Mouse (Mus musculus): ENCODE results near the gene Smg6.

Smg6 gene

GRCm38 (mm10) chr11:75135358-75135757, 209.7 kb downstream of the Smg6 start:
- Histone ChIP-seq H3K4me1 (replicated peaks; ENCODE audit: low read depth, low read length) (peaks cover 35% of the 10 kb centered on the region), H3K36me3 (ENCODE audit: insufficient read depth, low read length) (peaks cover 28% of the 10 kb centered on the region), H3K27me3 (ENCODE audit: insufficient read depth, low read length) (no peaks in the 10 kb centered on the region), H3K4me3 (replicated peaks; ENCODE audit: low read length) (no peak overlapping the region), H3K9me3 (ENCODE audit: low read length) (no peaks in the 10 kb centered on the region)
- TF ChIP-seq NANOG (IDR thresholded peaks at IDR 0.05; ENCODE audit: borderline replicate concordance, low read length) (no peak), CTCF (conservative IDR thresholded peaks at IDR 0.05; ENCODE audit: low read length) (no peak), POU5F1 (IDR thresholded peaks at IDR 0.05; ENCODE audit: borderline replicate concordance, low read length) (no peak)

GRCm38 (mm10) chr11:75136666-75137398, 211.2 kb downstream of the Smg6 start:
- TF ChIP-seq CTCF (conservative IDR thresholded peaks at IDR 0.05; ENCODE audit: low read length) (no peak), POU5F1 (IDR thresholded peaks at IDR 0.05; ENCODE audit: borderline replicate concordance, low read length) (no peak), NANOG (IDR thresholded peaks at IDR 0.05; ENCODE audit: borderline replicate concordance, low read length) (no peak)
- Histone ChIP-seq H3K27me3 (ENCODE audit: insufficient read depth, low read length) (no peaks in the 10 kb centered on the region), H3K36me3 (ENCODE audit: insufficient read depth, low read length) (peaks cover 35% of the 10 kb centered on the region), H3K4me3 (replicated peaks; ENCODE audit: low read length) (no peak overlapping the region), H3K4me1 (replicated peaks; ENCODE audit: low read depth, low read length) (peaks cover 48% of the 10 kb centered on the region), H3K9me3 (ENCODE audit: low read length) (no peaks in the 10 kb centered on the region)

GRCm38 (mm10) chr11:75139122-75139963, 213.7 kb downstream of the Smg6 start:
- TF ChIP-seq CTCF (conservative IDR thresholded peaks at IDR 0.05; ENCODE audit: low read length) (no peak), NANOG (IDR thresholded peaks at IDR 0.05; ENCODE audit: borderline replicate concordance, low read length) (no peak), POU5F1 (IDR thresholded peaks at IDR 0.05; ENCODE audit: borderline replicate concordance, low read length) (no peak)
- Histone ChIP-seq H3K36me3 (ENCODE audit: insufficient read depth, low read length) (peaks cover 54% of the 10 kb centered on the region), H3K4me3 (replicated peaks; ENCODE audit: low read length) (no peak overlapping the region), H3K27me3 (ENCODE audit: insufficient read depth, low read length) (no peaks in the 10 kb centered on the region), H3K9me3 (ENCODE audit: low read length) (no peaks in the 10 kb centered on the region), H3K4me1 (replicated peaks; ENCODE audit: low read depth, low read length) (peaks cover 48% of the 10 kb centered on the region)

GRCm38 (mm10) chr11:75140431-75140830, 214.8 kb downstream of the Smg6 start:
- no peaks in the 10 kb centered on the region for H3K27me3 ChIP-seq (ENCODE audit: insufficient read depth, low read length)
- no peaks in the 10 kb centered on the region for H3K9me3 ChIP-seq (ENCODE audit: low read length)
- H3K4me1 ChIP-seq (replicated peaks; ENCODE audit: low read depth, low read length), result peaks cover 47% of the 10 kb centered on the region
- H3K4me3 ChIP-seq (replicated peaks; ENCODE audit: low read length), result no peak overlapping the region
- H3K36me3 ChIP-seq (ENCODE audit: insufficient read depth, low read length), result peaks cover 60% of the 10 kb centered on the region
- TF ChIP-seq CTCF (conservative IDR thresholded peaks at IDR 0.05; ENCODE audit: low read length) (no peak), NANOG (IDR thresholded peaks at IDR 0.05; ENCODE audit: borderline replicate concordance, low read length) (no peak), POU5F1 (IDR thresholded peaks at IDR 0.05; ENCODE audit: borderline replicate concordance, low read length) (no peak)

- TF ChIP-seq CTCF (conservative IDR thresholded peaks at IDR 0.05; ENCODE audit: low read length) (no peak), POU5F1 (IDR thresholded peaks at IDR 0.05; ENCODE audit: borderline replicate concordance, low read length) (no peak), NANOG (IDR thresholded peaks at IDR 0.05; ENCODE audit: borderline replicate concordance, low read length) (no peak)
- H3K27me3 ChIP-seq (ENCODE audit: insufficient read depth, low read length), result no peaks in the 10 kb centered on the region
- no peak overlapping the region for H3K4me3 ChIP-seq (replicated peaks; ENCODE audit: low read length)
- no peaks in the 10 kb centered on the region for H3K9me3 ChIP-seq (ENCODE audit: low read length)
- peaks cover 47% of the 10 kb centered on the region for H3K4me1 ChIP-seq (replicated peaks; ENCODE audit: low read depth, low read length)
- H3K36me3 ChIP-seq (ENCODE audit: insufficient read depth, low read length), result peaks cover 63% of the 10 kb centered on the region
Measured at GRCm38 (mm10) chr11:75141038-75141437, 215.4 kb downstream of the Smg6 start.

GRCm38 (mm10) chr11:75141913-75142312, 216.3 kb downstream of the Smg6 start:
- Histone ChIP-seq H3K36me3 (ENCODE audit: insufficient read depth, low read length) (peaks cover 62% of the 10 kb centered on the region), H3K4me3 (replicated peaks; ENCODE audit: low read length) (no peak overlapping the region), H3K9me3 (ENCODE audit: low read length) (no peaks in the 10 kb centered on the region), H3K4me1 (replicated peaks; ENCODE audit: low read depth, low read length) (peaks cover 43% of the 10 kb centered on the region), H3K27me3 (ENCODE audit: insufficient read depth, low read length) (no peaks in the 10 kb centered on the region)
- TF ChIP-seq CTCF (conservative IDR thresholded peaks at IDR 0.05; ENCODE audit: low read length) (no peak), NANOG (IDR thresholded peaks at IDR 0.05; ENCODE audit: borderline replicate concordance, low read length) (no peak), POU5F1 (IDR thresholded peaks at IDR 0.05; ENCODE audit: borderline replicate concordance, low read length) (no peak)

- Histone ChIP-seq H3K9me3 (ENCODE audit: low read length) (no peaks in the 10 kb centered on the region), H3K4me3 (replicated peaks; ENCODE audit: low read length) (no peak overlapping the region), H3K27me3 (ENCODE audit: insufficient read depth, low read length) (no peaks in the 10 kb centered on the region), H3K4me1 (replicated peaks; ENCODE audit: low read depth, low read length) (peaks cover 49% of the 10 kb centered on the region), H3K36me3 (ENCODE audit: insufficient read depth, low read length) (peaks cover 63% of the 10 kb centered on the region)
- TF ChIP-seq NANOG (IDR thresholded peaks at IDR 0.05; ENCODE audit: borderline replicate concordance, low read length), result no peak
- no peak for TF ChIP-seq POU5F1 (IDR thresholded peaks at IDR 0.05; ENCODE audit: borderline replicate concordance, low read length)
- no peak for TF ChIP-seq CTCF (conservative IDR thresholded peaks at IDR 0.05; ENCODE audit: low read length)
Measured at GRCm38 (mm10) chr11:75142749-75143148, 217.1 kb downstream of the Smg6 start.

- Histone ChIP-seq H3K4me3 (replicated peaks; ENCODE audit: low read length) (no peak overlapping the region), H3K4me1 (replicated peaks; ENCODE audit: low read depth, low read length) (peaks cover 42% of the 10 kb centered on the region), H3K36me3 (ENCODE audit: insufficient read depth, low read length) (peaks cover 62% of the 10 kb centered on the region), H3K9me3 (ENCODE audit: low read length) (no peaks in the 10 kb centered on the region), H3K27me3 (ENCODE audit: insufficient read depth, low read length) (no peaks in the 10 kb centered on the region)
- TF ChIP-seq POU5F1 (IDR thresholded peaks at IDR 0.05; ENCODE audit: borderline replicate concordance, low read length) (no peak), NANOG (IDR thresholded peaks at IDR 0.05; ENCODE audit: borderline replicate concordance, low read length) (no peak), CTCF (conservative IDR thresholded peaks at IDR 0.05; ENCODE audit: low read length) (no peak)
Measured at GRCm38 (mm10) chr11:75145841-75146240, 220.2 kb downstream of the Smg6 start.

Data from E14TG2a.4 (cell line).